Mouse (Mus musculus): ENCODE data around the gene Ybx1.

DNA sequence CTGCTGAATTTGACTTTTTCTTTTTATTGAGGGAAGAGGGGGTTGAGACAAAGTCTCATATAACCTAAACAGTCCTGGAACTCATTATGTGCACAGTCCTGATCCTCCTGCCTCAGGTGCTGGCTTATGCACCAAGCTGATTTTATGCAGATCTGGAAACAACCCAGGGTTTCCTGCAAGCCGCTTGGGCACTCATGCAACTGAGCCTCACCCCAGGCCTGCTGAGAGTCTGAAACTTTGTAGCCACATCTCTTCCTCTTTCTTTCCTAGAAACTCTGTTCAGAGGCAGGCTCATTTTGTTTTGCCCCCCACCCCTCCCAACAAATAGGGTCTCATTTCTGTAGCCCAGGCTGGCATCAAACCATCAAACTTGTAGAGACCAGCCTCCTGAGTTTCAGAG lies 19.4 kb upstream of the Ybx1 start:
- TF ChIP-seq CTCF (IDR thresholded peaks at IDR 0.05; ENCODE audit: insufficient read depth, low read depth, low read length), result no peak
- TF ChIP-seq POLR2A (IDR thresholded peaks at IDR 0.05; ENCODE audit: insufficient read depth, low read depth, low read length), result no peak
